Mouse (Mus musculus) limb, embryonic 14.5 days (tissue): ENCODE results near the gene Kras. TPM values are rescaled to one million over a fixed set of nuclear protein-coding genes. Genes with fewer than 3 reads are reported as not detected.

Experiments used
- ATAC-seq: fragments of 200-750 bp; cut with Nextera tagmentation; 2 replicates; pipeline ENCODE4 v1.8.0; 2017; ENCODE audit warnings: low read depth, moderate number of reproducible peaks, moderate TSS enrichment; ENCODE audit not compliant: low FRiP score
- DNase-seq: peaks from one replicate; pipeline ENCODE4 v3.0.0-alpha.2; 2015; ENCODE audit warnings: low spot score
- H3K27ac ChIP-seq: fragments of 300-500 bp; sonication (generic); replicated peaks from 2 replicates; pipeline ENCODE4 v1.5.1; 2014; ENCODE audit warnings: low read depth, mild to moderate bottlenecking, low read length, moderate library complexity, mixed read lengths
- H3K27me3 ChIP-seq: fragments of 300-500 bp; sonication (generic); 2 replicates; pipeline ENCODE4 v1.6.1; 2014; ENCODE audit warnings: low read length, mixed read lengths; ENCODE audit not compliant: control insufficient read depth, insufficient read depth
- H3K36me3 ChIP-seq: fragments of 300-500 bp; sonication (generic); 2 replicates; pipeline ENCODE4 v1.6.1; 2014; ENCODE audit warnings: mild to moderate bottlenecking, low read length, moderate library complexity, mixed read lengths; ENCODE audit not compliant: control insufficient read depth, insufficient read depth
- H3K4me1 ChIP-seq: fragments of 300-500 bp; sonication (generic); 2 replicates; pipeline ENCODE4 v1.6.1; 2014; ENCODE audit warnings: antibody characterized with exemption, low read length, mixed read lengths; ENCODE audit not compliant: control insufficient read depth, insufficient read depth
- H3K4me2 ChIP-seq: fragments of 300-500 bp; sonication (generic); replicated peaks from 2 replicates; pipeline ENCODE4 v1.6.1; 2014; ENCODE audit warnings: low read depth, mild to moderate bottlenecking, low read length, moderate library complexity; ENCODE audit not compliant: severe bottlenecking
- H3K4me3 ChIP-seq: fragments of 300-500 bp; sonication (generic); replicated peaks from 2 replicates; pipeline ENCODE4 v1.5.1; 2014; ENCODE audit warnings: low read length
- H3K9ac ChIP-seq: fragments of 300-500 bp; sonication (generic); 2 replicates; pipeline ENCODE4 v1.6.1; 2014; ENCODE audit warnings: mild to moderate bottlenecking, low read depth, low read length, moderate library complexity; ENCODE audit not compliant: severe bottlenecking
- H3K9me3 ChIP-seq: fragments of 300-500 bp; sonication (generic); 2 replicates; pipeline ENCODE4 v1.6.1; 2016; ENCODE audit warnings: low read length; ENCODE audit not compliant: control insufficient read depth
- POLR2A ChIP-seq: fragments of 200-500 bp; IDR thresholded peaks from 2 replicates; pipeline ENCODE4 v1.8.0; 2012; ENCODE audit warnings: inconsistent platforms, mild to moderate bottlenecking, moderate library complexity, borderline replicate concordance; ENCODE audit not compliant: insufficient read depth, insufficient read length; ENCODE audit errors: extremely low read depth
- WGBS: fragments of 180-500 bp; shearing (Covaris S2); extraction: QIAGEN DNeasy Blood & Tissue Kit; methylation state at CpG from one replicate; pipeline ENCODE4 v1.1.7; 2014; 5-methylcytosine and 5-hydroxymethylcytosine counted together
- polyA plus RNA-seq, 2 experiments: library from polyadenylated mRNA; depleted of rRNA in 1 of 2; stranded (reverse) in 1 of 2; unstranded in 1 of 2; fragments of >200 nt; fragmentation: Nextera tagmentation in 1 of 2; extraction: Ambion mirVana in 1 of 2; gene quantifications; 2 replicates each; pipeline versions ENCODE4 v1.2.1 to v1.2.3; 2012 to 2014

Kras gene
- polyA plus RNA-seq, 2 experiments = 33.3 to 67.8 TPM

DNA sequence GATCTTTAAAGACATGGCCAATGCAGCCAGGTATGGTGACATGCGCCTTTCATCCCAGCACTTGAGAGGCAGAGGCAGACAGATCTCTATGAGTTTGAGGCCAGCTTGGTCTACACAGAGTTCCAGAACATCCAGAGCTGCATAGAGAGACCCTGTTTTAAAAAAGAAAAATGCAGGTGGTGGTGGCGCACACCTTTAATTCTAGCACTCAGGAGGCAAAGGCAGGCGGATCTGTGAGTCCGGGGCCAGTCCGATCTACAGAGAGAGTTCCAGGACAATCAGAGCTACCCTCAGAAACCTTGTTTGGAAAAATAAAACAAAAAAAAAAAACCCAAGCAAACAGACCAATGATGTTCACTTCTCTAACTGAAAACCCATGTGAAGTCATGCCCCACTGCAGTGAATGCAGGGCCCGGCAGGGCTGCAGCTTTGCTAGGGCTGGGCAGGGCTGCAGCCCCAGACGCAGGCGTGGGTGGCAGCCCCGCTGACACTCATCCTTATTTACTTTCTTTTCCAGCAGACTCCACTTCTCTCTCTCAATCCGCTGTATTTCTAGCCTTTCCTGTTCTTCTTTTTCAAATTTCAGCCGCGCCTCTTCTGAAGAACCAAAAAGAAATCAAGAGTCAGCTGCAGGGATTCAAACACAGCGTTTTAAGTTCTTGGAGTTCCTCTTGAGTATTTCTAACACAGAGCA, 47.5 kb downstream of the Kras start:
- no peaks in the 10 kb centered on the region for H3K27me3 ChIP-seq
- no peak overlapping the region for H3K4me2 ChIP-seq
- H3K4me3 ChIP-seq = no peak overlapping the region
- no peaks in the 10 kb centered on the region for H3K9me3 ChIP-seq
- no peak overlapping the region for H3K9ac ChIP-seq
- no peak for DNase-seq
- no peak overlapping the region for H3K27ac ChIP-seq
- no peaks in the 10 kb centered on the region for H3K4me1 ChIP-seq
- no peak for ATAC-seq
- no peaks in the 10 kb centered on the region for H3K36me3 ChIP-seq
- 81% methylated on average over 13 of the region's 13 CpGs for WGBS
- TF ChIP-seq POLR2A = no peak

GRCm38 (mm10) chr6:145197949-145198686, 51.9 kb downstream of the Kras start:
- H3K27me3 ChIP-seq = no peaks in the 10 kb centered on the region
- DNase-seq (no peak), ATAC-seq (no peak)
- 91% methylated on average over 8 of the region's 8 CpGs for WGBS
- H3K27ac ChIP-seq = no peak overlapping the region
- no peak overlapping the region for H3K4me3 ChIP-seq
- no peak overlapping the region for H3K4me2 ChIP-seq
- H3K9ac ChIP-seq = no peak overlapping the region
- no peaks in the 10 kb centered on the region for H3K9me3 ChIP-seq
- no peaks in the 10 kb centered on the region for H3K36me3 ChIP-seq
- TF ChIP-seq POLR2A = no peak
- H3K4me1 ChIP-seq = no peaks in the 10 kb centered on the region

DNA sequence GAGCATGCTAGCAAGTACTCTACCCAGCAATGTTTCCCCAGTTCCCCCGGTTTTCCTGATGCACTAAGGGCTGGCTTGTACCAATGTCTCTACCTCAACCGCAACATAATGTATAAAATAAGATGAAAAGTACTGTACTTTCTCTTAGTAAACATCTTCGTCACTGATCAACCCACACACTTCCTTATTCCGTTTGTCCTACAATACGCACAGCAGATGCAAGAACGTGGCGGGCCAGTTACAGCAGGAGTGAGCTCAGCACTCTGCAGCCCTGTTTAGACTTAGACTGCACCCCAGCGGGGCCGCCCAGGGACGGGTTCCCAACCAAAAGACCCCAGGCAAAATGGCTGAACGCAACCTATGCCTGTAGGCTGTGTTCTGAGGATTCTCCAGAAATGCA, 56.6 kb downstream of the Kras start:
- Histone ChIP-seq H3K27ac (no peak overlapping the region), H3K27me3 (no peaks in the 10 kb centered on the region), H3K36me3 (no peaks in the 10 kb centered on the region), H3K9ac (no peak overlapping the region), H3K4me1 (no peaks in the 10 kb centered on the region), H3K4me2 (no peak overlapping the region), H3K4me3 (no peak overlapping the region), H3K9me3 (no peaks in the 10 kb centered on the region)
- WGBS = 75% methylated on average over 11 of the region's 11 CpGs
- no peak for TF ChIP-seq POLR2A
- DNase-seq (no peak), ATAC-seq (no peak)

GRCm38 (mm10) chr6:145193038-145193437, 57.0 kb downstream of the Kras start:
- WGBS = 93% methylated on average over 3 of the region's 3 CpGs
- Histone ChIP-seq H3K9me3 (no peaks in the 10 kb centered on the region), H3K27ac (no peak overlapping the region), H3K9ac (no peak overlapping the region), H3K27me3 (no peaks in the 10 kb centered on the region), H3K4me1 (no peaks in the 10 kb centered on the region), H3K4me3 (no peak overlapping the region), H3K4me2 (no peak overlapping the region), H3K36me3 (no peaks in the 10 kb centered on the region)
- no peak for TF ChIP-seq POLR2A
- no peak for ATAC-seq
- DNase-seq = no peak

DNA sequence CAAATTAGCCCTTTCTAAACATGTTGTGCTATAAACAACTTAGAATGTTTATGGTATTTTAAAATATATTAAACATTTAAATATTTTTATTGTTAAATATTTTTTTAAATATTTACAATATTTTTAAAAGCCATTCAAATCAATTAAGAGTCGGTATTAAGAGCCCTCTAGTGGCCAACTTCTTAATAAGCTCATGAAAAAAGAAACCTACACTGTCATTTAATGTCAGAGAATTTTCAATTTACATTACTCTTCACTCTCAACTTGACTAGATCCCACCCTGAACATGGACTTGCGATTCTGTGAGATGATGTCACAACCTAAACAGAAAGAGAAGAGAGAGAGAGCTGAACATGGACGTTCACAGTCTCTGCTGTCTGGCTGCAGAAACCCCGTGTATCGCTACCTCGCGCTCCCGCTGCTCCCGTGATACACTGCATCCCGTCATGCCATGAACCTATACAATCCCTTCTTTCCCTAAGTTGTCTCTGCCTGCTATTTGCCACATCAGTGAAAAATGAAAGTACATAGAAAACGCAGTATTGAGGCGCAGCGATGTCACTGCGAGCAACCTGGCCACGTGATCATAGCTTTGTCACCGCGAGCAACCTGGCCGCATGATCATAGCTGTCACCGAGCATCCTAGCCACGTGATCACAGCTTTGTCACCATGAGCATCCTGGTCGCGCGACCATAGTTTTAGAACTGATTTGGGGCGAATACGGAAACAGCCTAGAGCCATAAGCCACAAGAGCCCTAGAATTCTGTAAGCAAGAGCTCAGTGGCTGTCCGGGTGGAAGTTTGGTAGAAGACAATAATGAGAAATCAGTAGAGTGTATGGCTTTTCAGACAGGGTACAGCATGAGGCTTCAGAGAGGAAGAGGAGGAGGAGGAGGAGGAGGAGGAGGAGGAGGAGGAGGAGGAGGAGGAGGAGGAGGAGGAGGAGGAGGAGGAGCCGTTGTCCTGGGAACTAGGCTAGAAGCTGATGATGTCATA, 62.6 kb downstream of the Kras start:
- Histone ChIP-seq H3K9me3 (no peaks in the 10 kb centered on the region), H3K36me3 (no peaks in the 10 kb centered on the region), H3K4me1 (no peaks in the 10 kb centered on the region), H3K4me2 (peak overlapping the region; percentile 30), H3K27me3 (no peaks in the 10 kb centered on the region), H3K27ac (no peak overlapping the region), H3K9ac (no peak overlapping the region), H3K4me3 (peak overlapping the region; percentile 23)
- DNase-seq = peak; percentile 79
- 54% methylated on average over 27 of the region's 27 CpGs for WGBS
- ATAC-seq = no peak
- TF ChIP-seq POLR2A = no peak
